Mouse (Mus musculus) regulatory T cell (primary cell): ENCODE results near the gene Dnah17.

Source experiments
- in situ Hi-C: fragments of 300-600 bp; cut with MboI, MseI; formaldehyde crosslinking; loops from one replicate; pipeline ENCODE4 v1.15.1; 2025; ENCODE audit warnings: high pct_unique_total_duplicates

Dnah17 gene

GRCm38 (mm10) chr11:117999260-117999934 lies 131.0 kb downstream of the Dnah17 start:
- in situ Hi-C loops: no loop called here

- in situ Hi-C loops: no loop called here
These were observed 132.1 kb downstream of the Dnah17 start for GRCm38 (mm10) chr11:117998356-117998755.

DNA sequence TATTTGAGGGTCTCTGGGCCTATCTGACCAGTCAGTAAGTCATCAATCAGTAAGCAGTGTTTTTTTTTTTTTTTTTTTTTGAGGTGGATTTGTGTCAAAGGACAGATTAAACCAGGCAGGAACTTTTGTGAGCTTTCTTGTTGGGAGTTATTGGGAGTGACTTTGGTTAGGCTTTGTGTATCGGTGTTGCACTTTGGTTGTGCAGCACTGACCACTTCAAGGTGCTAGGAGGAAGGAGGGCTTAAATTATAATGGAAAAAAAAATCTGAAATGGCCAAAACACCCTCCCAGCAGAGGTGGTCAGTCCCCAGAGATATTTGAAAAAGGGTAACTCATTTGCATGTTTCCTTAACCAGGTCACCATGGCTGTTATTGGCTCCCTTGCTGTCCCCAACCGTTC lies 133.3 kb downstream of the Dnah17 start:
- in situ Hi-C loops: no loop called here

- in situ Hi-C loops: no loop called here
These were observed 134.4 kb downstream of the Dnah17 start for GRCm38 (mm10) chr11:117996066-117996465.

GRCm38 (mm10) chr11:117995661-117996060 lies 134.8 kb downstream of the Dnah17 start:
- in situ Hi-C loops: no loop called here

DNA sequence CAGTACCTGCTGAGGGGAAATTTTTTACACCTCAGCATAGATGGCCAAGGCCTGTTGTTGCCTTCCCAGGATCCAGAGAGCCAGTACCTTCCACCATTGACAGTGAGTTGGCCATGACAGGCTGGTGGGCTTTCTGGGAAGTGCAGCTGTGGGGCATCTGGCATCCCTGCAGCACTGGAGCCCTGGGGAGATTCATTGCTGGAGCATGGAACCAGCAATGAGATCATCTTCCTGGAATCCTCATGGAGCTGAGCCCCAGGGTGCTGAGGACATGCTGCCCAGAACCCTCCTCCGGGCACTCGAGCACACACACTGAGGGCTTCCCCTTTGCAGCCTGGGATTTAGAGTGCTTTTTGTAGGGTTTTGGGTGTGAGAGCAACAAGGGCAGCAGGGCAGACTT lies 135.2 kb downstream of the Dnah17 start:
- in situ Hi-C loops: no loop called here

DNA sequence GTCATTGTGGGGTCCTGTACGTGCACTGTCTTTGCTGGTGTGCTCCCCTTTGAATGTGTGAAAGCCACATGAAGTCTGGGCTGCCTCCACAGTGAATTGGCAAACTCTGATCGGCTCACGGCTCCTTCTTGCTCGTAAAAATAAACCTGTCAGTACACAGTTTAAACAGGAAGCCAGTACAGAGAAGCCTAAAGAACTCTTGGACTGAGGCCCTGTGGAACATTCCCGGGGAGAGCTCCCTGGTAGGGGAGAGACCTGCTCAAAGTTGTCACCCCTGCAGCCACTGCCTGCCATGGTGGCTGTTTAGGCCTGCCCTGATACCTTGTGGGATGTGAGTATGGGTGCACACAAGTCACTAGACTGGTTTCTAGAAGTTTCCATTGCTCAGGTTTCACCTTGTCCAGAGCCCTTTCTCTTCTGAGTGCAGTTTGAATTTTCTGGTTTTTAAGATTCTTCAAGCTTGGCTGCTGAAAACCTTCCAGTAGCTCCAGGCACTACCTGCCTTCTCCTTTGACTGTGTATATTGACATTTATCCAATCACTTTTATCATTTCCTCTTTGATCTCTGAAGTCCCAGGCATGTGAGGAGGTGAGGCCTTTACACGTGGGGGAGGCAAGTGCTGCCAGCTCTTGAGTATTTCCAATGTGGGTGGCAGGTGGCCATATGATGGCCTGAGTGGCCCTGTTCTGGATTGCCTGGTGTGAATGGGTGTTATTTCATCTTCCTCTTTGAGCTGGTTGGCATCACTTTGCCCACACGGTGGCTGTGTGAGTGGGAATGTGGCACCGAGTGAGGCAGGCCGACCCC lies 136.0 kb downstream of the Dnah17 start:
- in situ Hi-C loops: no loop called here

DNA sequence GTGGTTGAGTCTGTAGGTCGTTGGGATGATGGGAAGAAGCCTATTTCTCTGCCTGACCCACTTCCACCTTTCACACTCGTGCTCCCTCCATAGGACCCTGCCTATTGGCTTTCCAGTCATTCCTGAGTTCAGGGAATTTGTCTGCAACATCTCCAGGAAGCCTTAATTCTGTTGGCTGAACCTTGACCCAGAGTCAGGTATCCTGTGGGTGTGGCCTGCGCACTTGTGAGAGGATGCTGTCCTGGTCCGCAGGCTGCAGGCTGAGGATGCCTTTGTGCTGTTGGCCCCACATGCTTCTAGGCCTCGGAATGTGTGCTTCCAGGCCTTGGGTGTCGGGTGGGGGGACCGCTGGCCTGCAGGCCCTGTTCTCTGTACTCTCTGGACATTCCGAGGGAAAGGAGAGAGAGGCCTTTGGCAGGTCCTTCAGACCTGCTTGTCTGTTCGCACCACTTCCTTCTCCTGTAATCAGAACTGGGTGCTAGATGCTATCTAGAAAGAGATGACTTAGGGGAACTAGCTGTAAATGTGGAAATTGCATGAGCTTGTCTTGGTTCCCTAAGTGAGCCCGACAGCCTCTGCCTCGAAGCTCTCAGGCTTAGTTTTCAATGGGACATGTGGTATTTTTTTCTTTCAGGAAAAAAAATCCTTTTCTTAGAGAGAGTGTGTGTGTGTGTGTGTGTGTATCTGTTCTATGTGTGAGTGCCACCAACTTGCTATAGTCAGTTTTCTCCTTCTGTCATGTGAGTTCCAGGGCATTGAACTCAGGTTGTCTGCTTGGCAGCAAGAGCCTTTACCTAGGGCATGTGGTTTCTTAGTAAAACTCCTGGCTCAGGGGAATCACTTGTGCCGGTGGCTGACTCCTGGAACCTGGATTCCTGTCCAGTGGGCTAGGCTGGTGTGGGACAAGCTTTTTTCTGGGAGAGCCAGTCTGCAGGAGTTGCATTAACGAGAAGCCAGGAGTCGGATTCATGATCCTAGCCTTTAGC lies 137.0 kb downstream of the Dnah17 start:
- in situ Hi-C loops: no loop called here

GRCm38 (mm10) chr11:117991502-117992470 lies 138.6 kb downstream of the Dnah17 start:
- in situ Hi-C loops: no loop called here

- in situ Hi-C loops: no loop called here
These were observed 140.5 kb downstream of the Dnah17 start for GRCm38 (mm10) chr11:117989926-117990325.

- in situ Hi-C loops: no loop called here
These were observed 141.2 kb downstream of the Dnah17 start for GRCm38 (mm10) chr11:117989241-117989640.

DNA sequence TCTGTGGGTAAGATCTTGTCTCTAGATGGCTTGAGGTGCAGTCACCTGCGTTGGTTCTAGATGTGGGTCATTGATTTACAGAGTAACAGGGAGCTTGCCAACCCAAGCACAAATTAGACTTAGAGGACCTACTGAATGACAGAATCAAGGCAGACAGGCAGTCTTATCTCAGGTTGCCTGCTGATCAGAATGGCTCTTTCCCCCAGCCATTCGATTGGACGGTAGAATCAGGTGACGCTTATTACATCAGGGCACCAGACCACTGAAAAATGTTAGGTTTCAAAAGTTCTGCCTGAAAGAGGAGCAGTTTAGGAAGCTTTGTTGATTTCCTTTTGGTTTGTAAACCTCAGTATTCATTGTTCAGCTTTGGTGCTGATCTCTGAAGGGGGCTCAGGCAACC lies 142.5 kb downstream of the Dnah17 start:
- in situ Hi-C loops: no loop called here

DNA sequence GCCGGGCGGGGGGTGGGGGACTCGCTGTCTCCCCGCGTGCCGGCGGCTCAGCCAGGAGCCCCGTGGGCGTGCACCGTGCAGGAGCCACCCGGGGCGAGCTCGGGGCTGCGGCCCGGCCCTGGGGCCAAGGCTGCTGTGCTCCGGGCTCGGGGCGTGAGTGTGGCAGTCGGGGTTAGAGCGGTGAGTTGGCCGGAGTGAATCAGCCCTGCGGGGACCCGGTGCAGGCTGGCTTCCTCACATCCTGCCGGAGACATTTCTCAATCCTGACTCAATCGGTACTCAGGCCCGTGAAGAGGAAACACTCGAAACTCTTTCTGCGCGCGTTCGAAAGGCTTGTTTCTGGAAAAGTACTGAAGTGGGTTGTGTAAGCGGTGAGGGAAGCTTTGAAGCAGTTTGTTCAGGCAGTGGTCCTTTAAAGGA lies 143.4 kb downstream of the Dnah17 start:
- in situ Hi-C loops: no loop called here

- in situ Hi-C loops: no loop called here
These were observed 144.1 kb downstream of the Dnah17 start, which contains the start of gene Pgs1 for GRCm38 (mm10) chr11:117986126-117987031. Gene Pgs1, plus strand, starts transcription at chr11:117986292.

GRCm38 (mm10) chr11:117983770-117984169 lies 146.7 kb downstream of the Dnah17 start:
- in situ Hi-C loops: no loop called here

DNA sequence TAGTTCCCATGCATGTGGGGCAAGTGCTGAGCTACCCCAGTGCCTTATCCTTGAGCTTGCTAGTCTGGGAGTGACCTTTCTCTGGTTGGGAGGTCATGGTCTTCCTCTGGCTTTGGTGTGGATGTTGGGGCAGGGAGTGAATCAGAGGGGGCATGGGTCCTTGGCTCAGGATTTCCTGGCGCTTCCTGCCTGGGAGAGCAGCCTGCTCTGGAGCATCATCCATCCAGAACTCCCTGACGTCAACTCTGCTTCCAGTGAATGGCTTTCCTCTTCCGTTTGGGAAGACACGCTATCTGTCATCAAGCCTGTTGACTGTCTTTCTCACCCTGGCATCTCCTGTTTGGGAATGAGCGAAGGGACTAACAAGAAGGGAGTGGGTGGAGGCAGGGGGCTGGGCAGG lies 148.0 kb downstream of the Dnah17 start:
- in situ Hi-C loops: no loop called here

DNA sequence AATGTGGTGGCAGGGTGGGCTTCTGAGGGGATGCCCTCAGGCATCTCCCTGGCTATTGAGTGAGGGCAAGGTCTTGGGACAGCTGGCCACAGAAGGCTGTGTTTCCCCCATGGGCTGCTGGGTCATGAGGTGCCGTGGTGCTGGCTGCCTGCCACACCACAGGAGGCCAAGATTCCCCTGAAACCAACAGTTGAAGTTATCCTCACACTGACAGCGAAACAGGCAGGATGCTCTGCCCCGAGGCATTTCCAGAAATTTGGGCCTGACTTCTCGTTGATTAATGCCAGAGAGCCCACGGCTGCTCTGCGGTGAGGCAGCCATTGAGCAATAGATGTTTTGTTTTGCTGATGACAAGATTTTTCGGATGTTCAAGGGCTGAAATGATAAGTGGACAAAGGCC lies 151.0 kb downstream of the Dnah17 start:
- in situ Hi-C loops: no loop called here

- in situ Hi-C loops: no loop called here
These were observed 152.6 kb downstream of the Dnah17 start for GRCm38 (mm10) chr11:117977694-117978360.

GRCm38 (mm10) chr11:117976081-117976582 lies 154.3 kb downstream of the Dnah17 start:
- in situ Hi-C loops: no loop called here
